Mouse (Mus musculus) adrenal gland, postnatal 25 days (tissue): ENCODE measurements around the gene Fto. TPM values are rescaled to one million over a fixed set of nuclear protein-coding genes. Genes with fewer than 3 reads are reported as not detected.

Experiments
- DNase-seq: peaks from one replicate; pipeline ENCODE4 v3.0.0; 2021; ENCODE audit warnings: mixed read lengths
- total RNA-seq: library from RNA; stranded (reverse); gene quantifications from 2 replicates; pipeline ENCODE4 v1.2.3, GENCODE M21; 2021

Fto gene
- total RNA-seq, 1 experiment from 2014 or later = 82.7 TPM

DNA sequence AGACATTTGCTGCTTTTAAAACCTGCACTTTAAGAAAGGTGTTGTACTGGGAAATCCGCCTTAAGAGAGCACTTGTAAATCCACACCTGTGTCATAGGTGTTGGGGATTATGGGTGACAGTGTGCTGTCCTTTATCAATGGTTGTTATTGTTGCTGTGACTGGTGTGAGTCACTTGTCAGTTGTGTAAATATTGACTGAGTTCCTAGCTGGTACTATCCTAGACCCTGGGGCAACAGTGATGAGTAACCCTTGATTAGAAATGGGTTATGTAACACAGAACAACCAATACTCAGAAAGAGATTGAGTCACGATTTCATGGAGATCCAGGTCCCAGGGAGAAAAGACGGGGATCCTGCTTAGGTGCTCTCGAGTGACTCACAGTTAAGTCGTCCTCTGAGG lies 216.4 kb downstream of the Fto start:
- DNase-seq = no peak

DNA sequence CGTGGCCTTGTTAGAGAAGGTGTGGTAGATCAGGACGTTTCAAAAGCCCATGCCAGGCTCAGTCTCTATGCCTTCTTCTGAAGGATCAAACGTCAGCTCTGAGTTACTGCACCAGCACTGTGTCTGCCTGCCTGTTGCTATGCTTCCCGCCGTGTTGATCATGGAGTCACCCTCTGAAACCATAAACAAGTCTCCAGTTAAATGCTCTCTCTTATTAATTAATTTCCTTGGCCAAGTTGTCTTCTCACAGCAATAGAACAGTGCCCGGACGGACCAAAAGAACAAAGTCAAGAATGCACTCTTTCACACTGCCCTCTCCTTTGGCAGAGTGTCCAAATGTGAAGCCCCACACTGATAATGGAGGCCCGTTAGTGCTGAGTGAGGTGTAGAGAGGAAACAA lies 217.3 kb downstream of the Fto start:
- no peak for DNase-seq

DNA sequence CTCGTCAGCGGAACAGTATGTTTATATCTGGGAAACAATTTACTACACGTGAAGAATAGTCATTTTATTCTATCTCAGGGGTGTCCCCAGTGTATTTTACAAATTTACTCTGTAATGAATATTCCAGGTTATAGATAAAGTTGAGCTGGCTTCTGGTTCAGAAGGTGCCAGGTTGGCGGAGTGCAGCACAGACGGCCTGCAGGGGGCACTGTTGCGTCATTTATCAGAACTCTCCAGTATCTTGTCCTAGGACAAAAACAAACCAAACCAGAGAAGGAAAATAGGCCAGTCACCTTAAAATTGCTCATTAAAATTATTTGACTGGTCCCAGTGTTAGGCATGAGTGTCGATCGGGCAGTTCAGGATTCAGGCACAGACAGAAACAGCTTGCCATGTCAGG lies 218.6 kb downstream of the Fto start:
- peak; percentile 87 for DNase-seq

DNA sequence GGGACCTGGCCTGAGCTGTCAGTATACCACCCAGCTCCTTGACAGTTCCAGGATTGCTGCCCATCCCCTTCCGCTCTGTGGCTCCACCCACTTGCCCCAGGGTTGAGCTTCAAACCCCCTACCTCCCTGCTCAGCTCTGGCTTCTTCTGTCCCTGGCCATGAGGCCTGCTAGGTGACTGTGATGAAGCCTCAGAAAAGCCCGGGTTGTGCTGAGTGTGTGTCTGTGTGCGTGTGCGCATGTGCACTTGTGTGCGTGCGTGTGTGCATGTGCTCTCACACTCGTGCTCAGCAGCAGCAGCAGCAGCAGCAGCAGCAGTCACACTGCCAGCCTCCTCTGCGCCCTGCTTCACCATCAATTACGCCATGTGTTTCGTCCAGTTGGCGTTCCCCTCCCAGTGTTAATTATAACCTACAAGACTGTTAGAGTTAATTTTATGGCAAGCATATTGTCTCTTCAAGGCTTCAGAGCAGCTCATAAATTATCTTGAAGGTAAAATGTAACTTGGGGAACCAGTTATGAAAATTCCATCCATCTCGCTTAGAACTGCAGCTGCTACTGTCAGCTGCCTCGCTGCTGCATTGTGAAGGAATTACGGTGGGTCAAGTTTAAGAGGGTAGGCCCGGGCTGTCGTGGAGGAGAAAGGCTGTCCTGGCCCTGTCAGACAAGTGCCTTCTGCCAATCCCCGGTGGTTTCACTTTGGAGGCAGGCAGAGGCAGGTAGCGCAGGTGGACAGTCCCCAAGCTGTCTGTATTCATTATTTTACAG lies 219.5 kb downstream of the Fto start:
- no peak for DNase-seq

DNA sequence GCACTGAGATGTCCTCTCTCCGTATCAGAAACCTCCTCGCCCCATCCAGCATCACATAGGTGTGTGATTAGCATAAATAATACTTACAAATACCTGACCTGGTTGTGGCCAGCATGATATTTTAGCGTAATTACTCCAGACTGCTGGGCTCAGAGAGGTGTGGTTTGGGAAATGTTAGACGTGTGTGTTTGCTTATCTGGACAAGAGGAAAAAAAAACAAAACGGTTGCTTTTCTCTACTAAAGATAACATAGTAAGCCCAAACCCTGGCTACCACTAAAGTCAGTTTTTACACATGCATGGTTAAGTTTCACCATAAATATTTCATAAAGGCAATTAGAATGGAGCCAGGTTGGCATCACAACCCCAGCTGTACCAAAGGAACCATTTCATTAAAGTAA lies 221.4 kb downstream of the Fto start:
- no peak for DNase-seq

DNA sequence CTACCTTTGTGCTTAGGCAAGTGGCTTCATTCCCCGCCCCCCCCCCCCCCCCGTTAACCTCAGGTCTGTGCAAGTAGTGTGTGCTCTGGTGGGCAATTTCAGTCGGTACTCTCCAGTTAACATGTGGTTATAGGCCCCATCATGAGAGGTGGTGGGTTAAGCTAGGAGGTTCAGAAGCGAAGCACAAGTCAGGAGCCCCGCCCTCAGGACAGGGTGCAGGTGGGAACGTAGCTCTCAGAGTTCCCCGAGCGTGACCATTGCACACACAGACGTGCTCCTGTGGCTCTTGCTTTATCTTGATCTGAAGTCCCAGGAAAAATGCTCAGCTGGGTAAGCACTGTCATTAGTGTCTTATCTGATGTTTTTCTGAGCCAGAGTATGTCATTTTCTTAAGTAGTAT lies 224.8 kb downstream of the Fto start:
- DNase-seq = no peak

DNA sequence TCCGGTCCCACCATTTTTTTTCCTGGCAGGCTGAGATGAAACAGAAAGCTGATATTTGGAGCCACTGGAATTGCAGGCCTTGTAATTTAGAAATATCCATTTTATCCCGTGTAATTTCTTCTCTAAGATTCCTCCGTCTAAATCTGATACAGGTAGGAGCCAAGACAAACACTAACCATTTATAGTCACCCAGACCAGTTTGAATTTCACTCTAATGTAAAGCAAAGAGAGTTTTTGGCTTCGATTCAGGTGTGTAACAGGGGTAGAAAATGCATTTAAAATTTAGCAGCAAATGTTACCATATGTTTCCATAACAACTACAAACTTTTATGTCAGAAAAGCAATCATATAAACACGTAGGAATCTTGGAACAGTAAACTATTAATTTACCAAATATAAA lies 225.6 kb downstream of the Fto start:
- DNase-seq = no peak

DNA sequence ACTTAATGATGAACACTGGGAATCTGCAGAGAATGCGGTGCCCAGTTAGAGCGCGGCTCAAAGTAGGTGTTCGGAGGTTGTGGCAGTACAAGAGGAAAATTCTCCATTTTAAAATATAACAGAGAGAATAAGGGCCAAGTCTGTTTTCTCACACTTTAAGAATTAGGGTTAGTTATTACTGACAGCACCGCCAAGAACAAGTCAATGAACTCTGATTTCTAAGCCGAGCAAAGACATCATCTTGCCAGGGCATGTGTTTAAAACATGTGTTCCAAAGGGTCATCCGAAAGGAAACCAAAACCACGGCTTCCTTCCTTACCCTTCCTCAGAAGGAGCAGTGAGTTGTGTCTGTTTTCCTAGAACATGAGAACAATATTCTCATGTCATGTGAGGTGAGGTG lies 226.3 kb downstream of the Fto start:
- DNase-seq = no peak

DNA sequence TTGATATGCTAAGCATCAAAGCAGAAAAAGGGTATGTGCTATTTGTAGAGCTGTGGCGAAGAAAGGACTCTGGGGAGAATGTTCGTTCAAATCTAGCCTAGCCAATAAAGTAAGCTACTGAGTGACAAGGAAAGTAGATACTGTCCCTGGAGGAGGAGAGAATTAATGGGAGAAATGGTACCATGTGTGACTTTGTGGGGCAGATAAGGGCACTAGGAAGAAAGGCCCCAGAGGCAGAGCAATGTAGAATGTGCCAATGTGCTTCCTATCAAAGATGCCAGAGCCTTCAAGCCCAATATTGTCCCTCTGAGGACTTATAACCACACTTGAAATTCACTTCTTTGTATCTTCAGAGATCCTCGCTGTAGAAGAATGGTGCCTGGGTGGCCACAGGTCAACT lies 227.9 kb downstream of the Fto start:
- no peak for DNase-seq

DNA sequence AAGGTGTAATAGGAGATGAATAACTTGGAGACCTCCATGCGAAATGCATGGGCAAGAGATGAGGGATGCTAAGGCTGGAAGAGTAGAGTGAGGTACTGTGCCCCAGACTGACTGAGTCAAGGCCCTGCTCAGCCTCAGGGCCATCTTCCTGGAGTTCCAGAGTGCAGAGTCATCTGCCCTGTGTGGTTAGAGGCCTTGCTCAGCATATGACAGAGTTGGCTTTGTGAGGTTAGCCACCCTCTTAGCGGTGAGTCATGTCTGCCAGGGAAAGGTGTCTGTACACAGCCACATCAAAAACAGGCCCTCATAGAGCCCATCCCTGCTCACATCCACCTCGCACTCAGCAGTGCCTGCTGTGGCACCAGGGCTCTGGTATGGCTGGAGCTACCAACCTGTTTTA lies 232.2 kb downstream of the Fto start:
- DNase-seq = peak; percentile 25

DNA sequence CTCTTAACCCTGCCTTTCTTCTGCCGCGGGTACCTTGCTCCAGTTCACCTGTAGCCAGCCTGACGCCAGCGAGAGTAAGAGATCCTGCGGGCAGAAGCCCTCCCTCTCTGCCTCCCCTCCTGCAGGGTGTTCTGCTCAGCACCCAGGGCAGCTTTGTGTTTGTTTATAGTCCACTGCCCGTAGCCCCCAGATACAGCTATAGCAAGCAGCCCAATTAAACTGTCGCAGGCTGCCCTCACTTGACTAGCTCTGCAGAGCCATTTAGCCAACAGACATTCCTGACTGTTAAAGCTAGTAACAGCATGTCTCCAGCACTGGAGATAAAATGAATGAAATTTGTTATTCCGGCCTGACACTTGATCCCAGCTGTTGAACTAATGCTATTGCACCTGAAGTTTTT lies 233.3 kb downstream of the Fto start:
- DNase-seq = no peak

DNA sequence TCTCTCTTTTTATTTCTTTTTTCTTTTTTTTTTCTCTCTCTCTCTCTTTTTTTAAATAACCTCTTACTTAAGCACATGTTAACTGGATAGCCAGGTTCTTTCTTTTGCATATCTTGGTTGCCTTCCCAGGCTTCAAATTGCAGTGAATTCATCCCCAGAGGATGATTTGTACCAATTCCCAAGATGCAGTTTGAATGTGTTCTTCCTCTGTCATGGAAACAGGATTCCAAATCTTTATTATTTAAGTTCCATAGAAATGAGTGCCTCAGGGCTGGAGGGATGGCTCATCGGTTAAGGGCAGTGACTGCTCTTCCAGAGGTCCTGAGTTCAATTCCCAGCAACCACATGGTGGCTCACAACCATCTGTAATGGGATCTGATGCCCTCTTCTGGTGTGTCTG lies 236.8 kb downstream of the Fto start:
- DNase-seq = no peak

DNA sequence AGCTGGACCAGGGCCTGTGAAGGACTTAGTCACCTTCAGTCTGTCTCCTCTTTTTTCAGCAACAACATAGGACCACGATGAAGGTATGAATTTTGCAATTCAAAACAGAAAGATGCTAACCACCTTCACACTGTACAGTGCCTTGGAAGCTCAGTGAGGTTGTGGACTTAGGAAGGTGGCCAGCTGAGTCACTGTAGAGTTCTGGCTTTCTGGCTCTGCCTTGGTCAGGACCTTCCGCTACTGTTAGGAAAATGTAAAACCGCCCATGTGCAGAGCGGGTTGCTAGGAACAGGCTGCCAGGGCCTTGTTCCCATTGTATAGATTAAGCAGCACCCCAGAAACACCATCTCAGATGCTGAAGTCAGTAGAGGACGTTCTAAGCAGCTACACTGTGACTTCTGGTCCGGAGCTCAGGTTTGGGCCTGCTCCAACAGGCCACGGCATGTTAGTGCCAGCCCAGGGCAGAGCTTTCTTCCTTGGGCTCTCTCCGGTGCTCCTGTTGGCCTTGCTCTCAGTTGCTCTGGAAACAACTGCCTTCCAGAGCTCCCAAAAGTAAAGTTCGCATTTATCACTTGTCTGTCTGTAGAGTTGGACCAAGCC lies 237.9 kb downstream of the Fto start:
- no peak for DNase-seq

DNA sequence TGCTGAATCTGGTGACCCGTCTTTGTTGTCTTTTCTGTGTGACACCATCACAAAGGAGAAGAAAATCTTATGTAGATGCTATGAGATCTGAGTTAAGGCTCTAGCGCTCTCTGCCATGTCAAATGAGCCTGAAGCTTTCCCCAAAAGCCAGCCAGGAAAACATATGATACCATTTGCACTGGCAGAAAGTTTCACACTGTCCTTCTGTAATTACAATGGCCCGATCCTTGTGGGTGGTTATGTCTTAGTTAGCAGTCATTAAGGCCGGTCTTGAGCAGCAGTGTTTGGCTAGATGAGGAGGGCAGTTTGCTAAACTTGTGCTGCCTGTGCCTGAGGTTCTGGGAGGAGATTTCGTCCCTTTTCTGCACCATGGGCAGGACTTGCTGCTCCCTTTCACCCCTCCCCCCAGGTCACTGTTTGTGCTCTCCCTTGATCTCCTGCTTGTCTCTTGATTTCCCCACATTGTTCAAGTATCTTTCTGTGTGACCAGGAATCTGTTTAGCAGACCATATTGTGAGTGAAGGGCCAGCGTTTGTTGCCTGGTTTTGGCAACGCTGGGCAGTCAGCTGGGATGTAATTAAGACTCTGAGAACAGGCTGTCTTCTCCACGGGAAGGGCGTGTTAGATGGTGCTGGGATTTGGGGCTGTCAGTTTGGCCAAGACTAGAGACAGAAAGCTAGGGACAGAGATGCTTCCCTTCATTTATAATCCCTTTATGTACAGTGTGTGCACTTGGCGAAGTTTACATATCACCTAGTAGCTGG lies 238.6 kb downstream of the Fto start:
- no peak for DNase-seq

DNA sequence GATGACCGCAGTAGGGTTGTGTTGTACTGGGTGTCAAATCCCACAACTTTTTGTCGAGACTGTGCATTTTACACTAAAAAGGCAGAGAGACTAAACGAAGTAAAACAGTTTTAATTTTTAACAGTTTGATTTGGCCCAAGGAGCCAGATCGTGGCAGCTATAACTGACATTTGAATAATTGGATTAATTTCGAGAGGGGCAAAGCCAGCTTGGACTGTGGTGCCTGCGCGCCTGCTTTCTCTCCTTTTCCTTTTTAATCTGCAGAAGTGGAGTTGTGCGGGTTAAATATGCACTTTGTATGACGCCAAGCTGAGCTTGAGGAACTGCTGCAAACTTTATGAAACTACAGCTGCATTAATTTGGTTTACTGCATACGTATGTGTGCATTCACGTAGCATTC lies 239.3 kb downstream of the Fto start:
- no peak for DNase-seq

DNA sequence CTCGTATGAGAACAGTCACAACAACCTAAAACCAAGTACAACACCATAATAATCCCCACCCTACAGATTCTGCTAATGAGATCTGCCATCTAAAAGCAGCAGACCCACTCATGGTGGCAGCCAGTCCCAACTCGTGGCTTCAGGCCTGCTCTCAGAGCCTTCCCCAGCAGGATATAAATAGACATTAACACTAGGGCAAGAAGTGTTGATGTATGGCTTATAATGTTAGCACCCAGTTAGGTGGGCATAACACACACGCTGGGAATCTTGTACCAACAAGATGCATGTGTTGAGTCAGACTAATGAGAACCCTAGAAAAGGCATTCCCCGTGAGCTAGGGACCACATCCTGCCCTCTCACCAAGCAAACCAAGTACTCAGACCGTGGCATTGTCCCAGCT lies 240.1 kb downstream of the Fto start:
- DNase-seq = no peak

DNA sequence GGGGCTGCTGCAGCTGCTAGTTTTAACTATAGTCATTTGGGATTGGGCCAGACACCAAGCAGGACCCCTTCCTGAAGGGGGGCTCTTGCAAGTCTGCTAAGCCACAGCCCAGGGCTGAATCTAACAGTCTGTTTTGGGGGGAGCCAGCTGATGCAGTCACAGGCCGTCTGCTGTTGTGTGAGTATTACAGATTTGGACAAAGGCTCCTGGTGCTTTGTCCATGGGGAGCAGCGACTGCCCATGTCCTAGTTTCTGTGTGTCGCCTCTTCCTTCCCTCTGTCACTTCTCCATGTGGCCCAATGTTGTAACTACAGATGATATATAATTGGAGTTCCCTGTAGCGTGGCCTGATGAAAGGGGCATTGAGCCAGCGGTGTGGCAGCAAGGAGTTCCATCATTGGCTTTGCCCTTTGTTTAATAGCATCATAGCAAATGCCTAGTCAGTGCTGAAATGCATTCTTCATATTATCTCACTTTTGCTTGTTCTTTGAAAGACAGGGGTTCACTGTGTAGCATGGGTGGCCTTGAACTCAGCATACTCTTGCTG lies 243.8 kb downstream of the Fto start:
- DNase-seq = no peak

DNA sequence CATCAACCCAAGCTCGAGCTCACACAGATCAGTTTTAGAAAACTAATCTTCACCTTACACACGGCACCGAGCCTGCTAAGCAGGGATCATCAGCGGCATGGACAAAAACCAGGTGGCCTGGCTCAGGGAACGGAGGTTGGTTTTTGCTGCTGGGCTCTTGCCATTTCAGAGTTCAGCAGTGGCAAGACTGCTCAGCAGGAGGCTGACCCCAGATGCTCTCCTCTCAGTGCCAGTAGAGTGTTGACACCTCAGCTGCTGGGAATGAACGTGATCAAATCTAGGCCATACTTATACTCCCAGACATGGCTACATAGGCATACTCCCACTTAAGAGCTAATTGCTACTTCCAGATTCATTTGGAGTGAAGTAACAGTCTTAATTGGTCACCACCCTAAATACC lies 245.1 kb downstream of the Fto start:
- no peak for DNase-seq

DNA sequence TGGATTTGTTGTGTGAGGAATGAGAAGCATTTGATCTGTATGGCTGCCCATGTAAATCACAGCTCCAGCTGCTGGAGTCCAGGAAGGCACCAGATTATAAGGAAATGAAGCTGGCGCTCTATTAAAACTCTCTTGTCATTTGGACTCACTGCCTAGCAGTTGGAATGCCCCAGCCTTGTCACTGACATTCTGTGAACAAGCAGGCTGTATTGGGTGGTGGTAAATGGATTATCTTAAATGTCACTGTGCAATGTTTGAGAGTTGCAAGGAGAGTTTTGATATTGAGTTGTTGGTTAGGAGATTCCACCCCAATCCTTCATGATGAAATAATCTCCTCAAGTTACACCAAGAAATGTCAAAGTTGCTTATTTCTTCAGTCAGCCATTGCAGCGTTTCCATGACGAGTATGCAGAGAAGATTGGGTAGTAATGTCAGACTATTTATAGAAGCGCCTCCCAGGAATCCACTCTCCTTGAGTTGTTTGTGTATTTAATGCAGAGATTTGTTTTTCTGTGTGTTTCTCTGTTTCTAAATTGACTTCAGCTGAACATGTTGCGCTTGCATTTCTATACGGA lies 246.8 kb downstream of the Fto start:
- DNase-seq = no peak

DNA sequence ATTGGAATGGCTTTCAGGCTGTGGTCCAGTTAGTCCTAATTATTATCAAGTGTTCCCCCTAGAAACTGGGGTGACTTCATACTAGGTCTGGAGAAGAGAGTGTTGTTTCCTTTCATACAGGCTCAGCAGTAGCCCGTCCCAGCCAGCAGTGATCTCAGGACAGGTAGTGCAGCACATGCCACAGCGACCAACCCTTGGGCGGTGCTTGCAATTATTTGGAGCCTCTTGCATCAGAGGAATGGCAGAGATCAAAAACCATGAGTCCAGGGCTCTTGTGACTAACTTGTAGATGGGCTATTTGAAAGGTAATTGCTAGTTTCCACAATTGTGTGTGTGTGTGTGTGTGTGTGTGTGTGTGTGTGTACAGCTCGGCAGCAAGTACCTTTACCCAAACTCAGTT lies 247.9 kb downstream of the Fto start:
- no peak for DNase-seq

DNA sequence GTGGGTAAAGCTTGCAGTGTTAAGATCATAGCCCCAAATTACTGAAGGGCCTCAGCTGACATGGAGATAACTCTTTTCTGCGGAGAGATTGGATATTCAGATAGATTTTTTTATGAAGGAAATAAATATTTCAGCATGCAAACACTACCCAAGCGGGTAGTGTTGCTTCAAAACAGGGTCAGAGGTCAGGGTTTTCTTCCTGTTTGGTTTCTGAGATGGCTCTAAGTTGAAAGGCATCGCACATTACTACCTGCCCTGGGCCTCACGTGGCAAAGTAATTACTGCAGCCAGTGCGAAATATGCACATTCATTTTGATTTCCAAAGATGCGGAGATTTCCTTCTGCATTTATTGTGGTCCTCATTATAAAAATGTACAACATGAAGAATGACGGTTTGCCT lies 249.3 kb downstream of the Fto start:
- DNase-seq = no peak

DNA sequence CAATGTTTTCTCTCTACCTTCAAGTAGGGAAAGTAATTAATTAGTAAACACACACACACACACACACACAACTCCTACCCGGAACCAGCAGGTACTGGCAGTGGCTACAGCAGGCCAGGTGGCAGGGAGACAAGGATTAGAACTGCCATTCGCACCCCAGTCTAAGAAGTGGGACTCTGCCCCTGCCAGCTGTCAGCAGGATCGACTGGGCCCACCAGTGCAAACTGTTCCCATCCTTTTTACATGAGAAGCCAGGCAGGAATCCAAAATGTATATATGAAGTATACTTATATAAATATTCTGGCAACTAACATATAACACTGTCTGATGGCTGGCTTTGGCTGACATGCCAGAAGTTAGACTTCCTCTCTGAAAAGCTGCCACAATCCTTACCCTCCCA lies 250.0 kb downstream of the Fto start:
- DNase-seq = no peak

DNA sequence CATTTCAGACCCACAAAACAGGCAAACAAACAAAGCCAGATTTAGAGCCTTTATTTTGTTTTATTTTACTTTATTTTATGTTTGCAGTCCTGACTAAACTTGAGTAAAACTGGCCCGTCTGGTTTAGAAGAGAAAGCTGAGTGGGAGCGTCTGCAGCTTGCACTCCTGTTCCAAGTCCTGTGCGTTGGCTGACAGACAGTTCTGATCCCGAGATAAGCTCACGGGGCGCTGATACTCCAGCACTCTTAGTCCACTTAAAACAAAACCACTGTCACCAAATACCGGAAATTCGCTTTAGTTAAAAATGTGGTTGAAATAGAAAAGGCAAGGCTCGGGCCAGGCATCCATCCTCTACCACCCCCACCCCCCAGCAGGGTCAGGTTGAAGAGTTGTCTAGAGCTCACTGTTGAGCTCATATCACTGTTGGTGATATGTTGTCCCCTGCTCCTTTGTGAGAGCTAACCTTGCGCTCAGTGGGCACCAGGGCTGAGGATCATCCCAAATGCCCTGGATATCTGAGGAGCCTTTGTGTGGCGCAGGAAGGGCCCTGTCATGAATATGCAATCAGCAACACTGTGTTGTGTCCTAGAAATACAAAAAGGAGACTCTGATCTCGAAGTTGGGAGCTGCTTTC lies 252.7 kb downstream of the Fto start:
- DNase-seq = no peak
